Mouse (Mus musculus) CD4-positive helper T cell, adult 2 months (primary cell): Measurements from ENCODE around the gene Gm20916.
"Not testable (repeated sequence)": the region's sequence is repeated elsewhere in the genome, so short reads cannot be mapped to it uniquely, and the experiment has no call there.

Source experiments
- DNase-seq: peaks from one replicate; pipeline ENCODE4 v3.0.0-alpha.2; 2012; ENCODE audit warnings: low read depth, missing footprints, low spot score

The Gm20916 gene

DNA sequence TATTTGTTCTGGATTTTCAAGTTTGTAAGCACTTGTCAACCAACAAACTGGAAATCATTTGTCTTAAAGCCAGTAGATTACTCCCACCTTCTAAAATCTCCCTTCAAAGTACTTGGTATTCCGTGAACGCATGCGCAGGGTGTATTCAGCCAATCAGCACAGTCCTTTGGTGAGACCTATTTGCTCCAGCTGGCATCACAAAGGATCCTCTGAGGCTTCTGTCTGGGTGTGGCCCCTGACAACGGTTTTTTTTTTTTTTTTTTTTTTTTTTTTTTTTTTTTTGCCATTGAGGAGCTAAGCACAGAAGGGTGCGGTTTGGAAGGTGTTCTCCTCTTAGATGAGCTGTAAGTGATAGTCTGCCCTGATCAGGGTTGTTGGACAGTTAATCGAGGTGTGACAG is at the start of gene Gm20916:
Gene Gm20916 (plus strand): TSS at position 301 of the 400 bp plus-strand sequence.
- not testable (repeated sequence) for DNase-seq
